Mouse (Mus musculus) CH12.LX (cell line): ENCODE results near the gene Wdr62. TPM values are rescaled to one million over a fixed set of nuclear protein-coding genes. Genes with fewer than 3 reads are reported as not detected.

ENCODE experiments used
- DNase-seq: peaks from one replicate; pipeline ENCODE4 v3.0.0-alpha.2; 2013; ENCODE audit errors: extremely low read depth
- H3K27ac ChIP-seq: 2 replicates; pipeline ENCODE4 v1.5.1; 2012; ENCODE audit warnings: low read depth, mild to moderate bottlenecking, control low read depth, moderate library complexity; ENCODE audit not compliant: insufficient read depth
- H3K27me3 ChIP-seq: replicated peaks from 2 replicates; pipeline ENCODE3; 2012; ENCODE audit warnings: inconsistent platforms
- H3K36me3 ChIP-seq, 2 experiments: replicated peaks in 1 of 2; 2 replicates each; pipeline versions ENCODE3 to v1.6.1; 2012; ENCODE audit warnings: inconsistent platforms in 1 of 2, low read length in 1 of 2, mild to moderate bottlenecking in 1 of 2, mixed read lengths in 1 of 2, moderate library complexity in 1 of 2; ENCODE audit not compliant: control insufficient read depth in 1 of 2, insufficient read depth in 1 of 2
- H3K4me1 ChIP-seq, 2 experiments: 2 replicates each; pipeline ENCODE4 v1.6.1; 2012; ENCODE audit warnings: inconsistent platforms in 1 of 2, moderate library complexity in 1 of 2; ENCODE audit not compliant: insufficient read depth in 2 of 2, control insufficient read depth in 1 of 2
- H3K4me2 ChIP-seq: 2 replicates; pipeline ENCODE4 v1.6.1; 2012; ENCODE audit warnings: low read depth, mild to moderate bottlenecking, control low read depth; ENCODE audit not compliant: poor library complexity, insufficient read depth, severe bottlenecking
- H3K4me3 ChIP-seq, 3 experiments: fragments of 150-350 bp in 1 of 3; sonication (generic) in 1 of 3; replicated peaks in 1 of 3; 2 replicates each; pipeline versions ENCODE3 to v1.5.1; 2011 to 2012; ENCODE audit warnings: low read depth in 2 of 3, low read length in 2 of 3, mild to moderate bottlenecking in 2 of 3, moderate library complexity in 2 of 3, control low read depth in 1 of 3, improper control_type of control experiment in 1 of 3, inconsistent platforms in 1 of 3, mixed read lengths in 1 of 3; ENCODE audit not compliant: poor library complexity in 1 of 3
- H3K79me2 ChIP-seq: replicated peaks from 2 replicates; pipeline ENCODE4 v1.6.1; 2012; ENCODE audit warnings: mild to moderate bottlenecking, moderate library complexity; ENCODE audit not compliant: control insufficient read depth, poor library complexity, insufficient read depth, severe bottlenecking; ENCODE audit errors: extremely low read depth
- H3K9ac ChIP-seq: 2 replicates; pipeline ENCODE4 v1.6.1; 2012; ENCODE audit warnings: low read depth, mild to moderate bottlenecking, control low read depth, moderate library complexity; ENCODE audit not compliant: insufficient read depth
- H3K9me3 ChIP-seq: replicated peaks from 2 replicates; pipeline ENCODE3; 2012; ENCODE audit warnings: low read length, inconsistent platforms, mixed read lengths
- BHLHE40 ChIP-seq: IDR thresholded peaks from 2 replicates; pipeline ENCODE4 v1.6.1; 2011; ENCODE audit warnings: mild to moderate bottlenecking, low read depth, low read length, improper control_type of control experiment
- CHD1 ChIP-seq: IDR thresholded peaks from 2 replicates; pipeline ENCODE4 v1.6.1; 2012; ENCODE audit warnings: low read depth, low read length, improper control_type of control experiment, inconsistent platforms
- CHD2 ChIP-seq: IDR thresholded peaks from 2 replicates; pipeline ENCODE4 v1.6.1; 2011; ENCODE audit warnings: low read length, improper control_type of control experiment
- CTCF ChIP-seq, 2 experiments: IDR thresholded peaks in 1 of 2; conservative IDR thresholded peaks in 1 of 2; 2 replicates each; pipeline ENCODE4 v1.5.1; 2011 to 2012; ENCODE audit warnings: low read depth in 2 of 2, low read length in 2 of 2, improper control_type of control experiment in 1 of 2, inconsistent platforms in 1 of 2, mild to moderate bottlenecking in 1 of 2, moderate library complexity in 1 of 2
- E2F4 ChIP-seq: IDR thresholded peaks from 2 replicates; pipeline ENCODE4 v1.6.1; 2011; ENCODE audit warnings: low read depth, low read length, improper control_type of control experiment; ENCODE audit not compliant: insufficient replicate concordance
- ELF1 ChIP-seq: IDR thresholded peaks from 2 replicates; pipeline ENCODE4 v1.6.1; 2014; ENCODE audit warnings: low read depth, mild to moderate bottlenecking, inconsistent platforms, low read length, improper control_type of control experiment
- EP300 ChIP-seq: IDR thresholded peaks from 2 replicates; pipeline ENCODE4 v1.6.1; 2011; ENCODE audit warnings: low read length, improper control_type of control experiment
- GABPA ChIP-seq: IDR thresholded peaks from 2 replicates; pipeline ENCODE4 v1.6.1; 2012; ENCODE audit warnings: low read depth, low read length, improper control_type of control experiment, inconsistent platforms; ENCODE audit not compliant: insufficient replicate concordance
- MAFK ChIP-seq: IDR thresholded peaks from 2 replicates; pipeline ENCODE4 v1.6.1; 2011; ENCODE audit warnings: low read length, improper control_type of control experiment; ENCODE audit not compliant: insufficient replicate concordance
- MAX ChIP-seq: IDR thresholded peaks from 2 replicates; pipeline ENCODE4 v1.6.1; 2011; ENCODE audit warnings: low read length, improper control_type of control experiment
- MAZ ChIP-seq: IDR thresholded peaks from 2 replicates; pipeline ENCODE4 v1.6.1; 2012; ENCODE audit warnings: low read depth, mild to moderate bottlenecking, inconsistent platforms, low read length, improper control_type of control experiment, moderate library complexity
- MEF2A ChIP-seq: IDR thresholded peaks from 2 replicates; pipeline ENCODE4 v1.6.1; 2014; ENCODE audit warnings: low read depth, mild to moderate bottlenecking, inconsistent platforms, low read length, improper control_type of control experiment, borderline replicate concordance
- MXI1 ChIP-seq: IDR thresholded peaks from 2 replicates; pipeline ENCODE4 v1.6.1; 2011; ENCODE audit warnings: mild to moderate bottlenecking, low read depth, low read length, improper control_type of control experiment
- MYC ChIP-seq: IDR thresholded peaks from 2 replicates; pipeline ENCODE4 v1.6.1; 2011; ENCODE audit warnings: low read depth, mild to moderate bottlenecking, improper control_type of control experiment, low read length
- NELFE ChIP-seq: IDR thresholded peaks from 2 replicates; pipeline ENCODE4 v1.6.1; 2011; ENCODE audit warnings: low read depth, low read length, improper control_type of control experiment
- NRF1 ChIP-seq: IDR thresholded peaks from 2 replicates; pipeline ENCODE4 v1.6.1; 2014; ENCODE audit warnings: low read depth, mild to moderate bottlenecking, inconsistent platforms, low read length, improper control_type of control experiment, moderate library complexity
- PAX5 ChIP-seq: IDR thresholded peaks from 2 replicates; pipeline ENCODE4 v1.6.1; 2012; ENCODE audit warnings: low read length, inconsistent platforms, mixed read lengths
- POLR2A ChIP-seq: IDR thresholded peaks from 2 replicates; pipeline ENCODE4 v1.6.1; 2011; ENCODE audit warnings: low read depth, mild to moderate bottlenecking, improper control_type of control experiment, low read length
- POLR2AphosphoS2 ChIP-seq: IDR thresholded peaks from 2 replicates; pipeline ENCODE4 v1.6.1; 2011; ENCODE audit warnings: low read depth, low read length, improper control_type of control experiment
- RCOR1 ChIP-seq: conservative IDR thresholded peaks from 2 replicates; pipeline ENCODE4 v1.6.1; 2012; ENCODE audit warnings: low read depth, mild to moderate bottlenecking, inconsistent platforms, low read length, improper control_type of control experiment
- TBP ChIP-seq: conservative IDR thresholded peaks from 2 replicates; pipeline ENCODE4 v1.6.1; 2011; ENCODE audit warnings: low read depth, low read length, improper control_type of control experiment
- TCF12 ChIP-seq: IDR thresholded peaks from 2 replicates; pipeline ENCODE4 v1.6.1; 2014; ENCODE audit warnings: low read depth, mild to moderate bottlenecking, inconsistent platforms, low read length, improper control_type of control experiment
- UBTF ChIP-seq: IDR thresholded peaks from 2 replicates; pipeline ENCODE4 v1.6.1; 2012; ENCODE audit warnings: low read depth, mild to moderate bottlenecking, inconsistent platforms, low read length, improper control_type of control experiment, moderate library complexity
- USF1 ChIP-seq: IDR thresholded peaks from 2 replicates; pipeline ENCODE4 v1.6.1; 2014; ENCODE audit warnings: low read depth, mild to moderate bottlenecking, inconsistent platforms, low read length, improper control_type of control experiment
- USF2 ChIP-seq: conservative IDR thresholded peaks from 2 replicates; pipeline ENCODE4 v1.6.1; 2011; ENCODE audit warnings: low read depth, low read length, improper control_type of control experiment
- ZKSCAN1 ChIP-seq: IDR thresholded peaks from 2 replicates; pipeline ENCODE4 v1.6.1; 2012; ENCODE audit warnings: low read depth, inconsistent platforms, low read length, improper control_type of control experiment, borderline replicate concordance
- ZMIZ1 ChIP-seq: IDR thresholded peaks from 2 replicates; pipeline ENCODE4 v1.6.1; 2012; ENCODE audit warnings: low read depth, mild to moderate bottlenecking, inconsistent platforms, low read length, improper control_type of control experiment
- ZNF384 ChIP-seq: IDR thresholded peaks from 2 replicates; pipeline ENCODE4 v1.6.1; 2012; ENCODE audit warnings: low read depth, low read length, improper control_type of control experiment, inconsistent platforms
- dilution Hi-C: fragments of 300-500 bp; cut with MboI; formaldehyde crosslinking; loops from 2 replicates; pipeline ENCODE4 v1.14.3; 2020; ENCODE audit warnings: low sequenced_read_pairs; ENCODE audit not compliant: extremely low pct_unique_long_range_greater_than_20kb, extremely low pct_ligation_motif_present
- in situ Hi-C: fragments of 300-500 bp; cut with MboI; formaldehyde crosslinking; loops from 3 replicates; pipeline ENCODE4 v1.14.3; 2019; ENCODE audit warnings: low sequenced_read_pairs, low pct_ligation_motif_present, low pct_unique_long_range_greater_than_20kb, mixed read lengths
- polyA plus RNA-seq: library from polyadenylated mRNA; unstranded; fragments of >175 nt; gene quantifications from 2 replicates; pipeline ENCODE4 v1.2.1, GENCODE M21; 2012; ENCODE audit warnings: low read depth; ENCODE audit not compliant: insufficient read length
- total RNA-seq, 2 experiments: library from RNA; depleted of rRNA; stranded (reverse); fragments of 300-350 nt in 1 of 2; fragments of >200 nt in 1 of 2; gene quantifications; 2 replicates each; pipeline ENCODE4 v1.2.3; 2012 to 2014

Wdr62 gene
- total and polyA plus RNA-seq, 3 experiments, result 2.3 to 19.7 (median 5.3) TPM

- DNase-seq, result no peak
- no peak overlapping the region for H3K4me2 ChIP-seq
- H3K36me3 ChIP-seq, result no peaks in the 10 kb centered on the region
- H3K9ac ChIP-seq, result no peak overlapping the region
- dilution Hi-C loops (no loop called here), in situ Hi-C loops (no loop called here)
- H3K27ac ChIP-seq, result no peak overlapping the region
- no peaks in the 10 kb centered on the region for H3K9me3 ChIP-seq
- peaks cover 2 to 7% of the 10 kb centered on the region in 2 experiments; a peak in 2 of 4 replicates for H3K4me1 ChIP-seq
- no peak overlapping the region for H3K4me3 ChIP-seq
- TF ChIP-seq PAX5 (no peak), TCF12 (no peak), ZMIZ1 (no peak), UBTF (no peak), MYC (no peak), ZNF384 (no peak), USF1 (no peak), CTCF (conservative IDR thresholded peaks at IDR 0.05 in 1 of 2, IDR thresholded peaks at IDR 0.05 in 1 of 2; ENCODE audit: low read depth in 2 of 2, low read length in 2 of 2) (no peak), RCOR1 (no peak), GABPA (no peak), MEF2A (no peak), POLR2AphosphoS2 (no peak), POLR2A (no peak), USF2 (no peak), CHD2 (no peak), NRF1 (no peak), MAFK (no peak), NELFE (no peak)
- no peaks in the 10 kb centered on the region for H3K79me2 ChIP-seq
- peaks cover 65% of the 10 kb centered on the region for H3K27me3 ChIP-seq
Observed at GRCm38 (mm10) chr7:30295103-30295502, 14.9 kb upstream of the Wdr62 start.

- H3K4me1 ChIP-seq, result peaks cover 2 to 7% of the 10 kb centered on the region in 2 experiments; a peak in 2 of 4 replicates
Observed at GRCm38 (mm10) chr7:30294296-30294695, 14.1 kb upstream of the Wdr62 start.

More at GRCm38 (mm10) chr7:30294296-30294695, 14.1 kb upstream of the Wdr62 start:
- Histone ChIP-seq H3K9me3 (no peaks in the 10 kb centered on the region), H3K27ac (no peak overlapping the region), H3K9ac (no peak overlapping the region), H3K79me2 (no peaks in the 10 kb centered on the region), H3K27me3 (peaks cover 71% of the 10 kb centered on the region), H3K4me3 (no peak overlapping the region), H3K4me2 (no peak overlapping the region), H3K36me3 (no peaks in the 10 kb centered on the region)
- in situ Hi-C loops, result no loop called here
- dilution Hi-C loops, result no loop called here
- TF ChIP-seq CHD1 (no peak), PAX5 (no peak), USF2 (no peak), MAFK (no peak), ZKSCAN1 (no peak), EP300 (no peak), TBP (no peak), MEF2A (no peak), MAX (no peak), ELF1 (no peak), MXI1 (no peak), E2F4 (no peak), NRF1 (no peak), MAZ (no peak), BHLHE40 (no peak)
- no peak for DNase-seq
